Mouse (Mus musculus) heart, postnatal 36 days (tissue): ENCODE data around the gene Tfe3. TPM values are rescaled to one million over a fixed set of nuclear protein-coding genes. Genes with fewer than 3 reads are reported as not detected.
"Not testable (repeated sequence)": the region's sequence is repeated elsewhere in the genome, so short reads cannot be mapped to it uniquely, and the experiment has no call there.

ENCODE experiments used
- DNase-seq, 2 experiments: peaks; one replicate each; pipeline ENCODE4 v3.0.0; 2021 to 2022
- intact Hi-C: fragments of 180-260 bp; cut with DNase I; formaldehyde crosslinking; loops from one replicate; pipeline ENCODE4 v1.15.1; 2025
- total RNA-seq, 2 experiments: library from RNA; stranded (reverse); gene quantifications; 2 replicates each; pipeline ENCODE4 v1.2.3; 2021

The Tfe3 gene
- total RNA-seq = 10 to 100 TPM; 14.3 to 17.3 TPM

- peak; percentile 83 to 84 for DNase-seq
- intact Hi-C loops = loop anchor here (2.0 kb wide), 1 partner anchor 14 kb away; no protein-coding TSS in a partner anchor
Observed at GRCm38 (mm10) chrX:7762137-7762920, at the start of gene Tfe3. Gene Tfe3 (plus strand): TSS chrX:7762560.

- DNase-seq, intact Hi-C loops: not testable (repeated sequence)
Observed at GRCm38 (mm10) chrX:7713764-7714134, 48.6 kb upstream of the Tfe3 start.

- DNase-seq = peak; percentile 86 to 89
- intact Hi-C loops = not testable (repeated sequence)
Observed at GRCm38 (mm10) chrX:7714135-7714899, 48.0 kb upstream of the Tfe3 start, which contains the start of gene Wdr45. Gene Wdr45 (plus strand): TSS chrX:7714333.

GRCm38 (mm10) chrX:7716058-7716457 lies 46.3 kb upstream of the Tfe3 start:
- DNase-seq, intact Hi-C loops: not testable (repeated sequence)

- peak; percentile 70 to 79 for DNase-seq
- intact Hi-C loops = loop anchor here (10.0 kb wide), 1 partner anchor 423 kb away; the partner anchor contains the start of gene Rbm3
Observed at GRCm38 (mm10) chrX:7721514-7722281, 40.7 kb upstream of the Tfe3 start, which contains the start of gene Gm45208. Gene Gm45208 (plus strand): TSS chrX:7722245.

- intact Hi-C loops = loop anchor here (10.0 kb wide), 1 partner anchor 423 kb away; the partner anchor contains the start of gene Rbm3
Observed at GRCm38 (mm10) chrX:7722282-7722611, 40.1 kb upstream of the Tfe3 start.

GRCm38 (mm10) chrX:7722691-7723090 lies 39.7 kb upstream of the Tfe3 start:
- intact Hi-C loops = loop anchor here (10.0 kb wide), 1 partner anchor 422 kb away; the partner anchor contains the start of gene Rbm3
- no peak for DNase-seq

More at GRCm38 (mm10) chrX:7722282-7722611, 40.1 kb upstream of the Tfe3 start:
- no peak for DNase-seq

- intact Hi-C loops = loop anchor here (10.0 kb wide), 1 partner anchor 421 kb away; the partner anchor contains the start of gene Rbm3
- no peak for DNase-seq
Observed at GRCm38 (mm10) chrX:7724135-7724534, 38.2 kb upstream of the Tfe3 start.

- no peak for DNase-seq
- intact Hi-C loops = loop anchor here (10.0 kb wide), 1 partner anchor 419 kb away; the partner anchor contains the start of gene Rbm3
Observed at GRCm38 (mm10) chrX:7725841-7726240, 36.5 kb upstream of the Tfe3 start.

GRCm38 (mm10) chrX:7727176-7727575 lies 35.2 kb upstream of the Tfe3 start:
- intact Hi-C loops = loop anchor here (10.0 kb wide), 1 partner anchor 418 kb away; the partner anchor contains the start of gene Rbm3

GRCm38 (mm10) chrX:7728215-7728921 lies 34.0 kb upstream of the Tfe3 start, which contains the start of gene Praf2:
Gene Praf2 (plus strand): TSS chrX:7728439.
- intact Hi-C loops = loop anchor here (10.0 kb wide), 1 partner anchor 416 kb away; the partner anchor contains the start of gene Rbm3
- DNase-seq = peak; percentile 68 to 71

More at GRCm38 (mm10) chrX:7727176-7727575, 35.2 kb upstream of the Tfe3 start:
- DNase-seq = no peak

- no peak for DNase-seq
- intact Hi-C loops = loop anchor here (10.0 kb wide), 1 partner anchor 416 kb away; the partner anchor contains the start of gene Rbm3
Observed at GRCm38 (mm10) chrX:7728922-7729265, 33.5 kb upstream of the Tfe3 start.

- DNase-seq = peak; percentile 61 to 78
- intact Hi-C loops = loop anchor here (5.0 kb wide), 1 partner anchor 39 kb away; no protein-coding TSS in a partner anchor
Observed at GRCm38 (mm10) chrX:7733571-7734156, 28.7 kb upstream of the Tfe3 start.

GRCm38 (mm10) chrX:7739336-7740081 lies 22.9 kb upstream of the Tfe3 start:
- intact Hi-C loops = no loop called here
- no peak for DNase-seq

- no peak for DNase-seq
Observed at GRCm38 (mm10) chrX:7740082-7740819, 22.1 kb upstream of the Tfe3 start.

GRCm38 (mm10) chrX:7741103-7741502 lies 21.3 kb upstream of the Tfe3 start:
- DNase-seq = no peak
- intact Hi-C loops = no loop called here

More at GRCm38 (mm10) chrX:7740082-7740819, 22.1 kb upstream of the Tfe3 start:
- intact Hi-C loops = no loop called here

- DNase-seq = no peak
- intact Hi-C loops = no loop called here
Observed at GRCm38 (mm10) chrX:7743470-7743869, 18.9 kb upstream of the Tfe3 start.

GRCm38 (mm10) chrX:7744940-7745339 lies 17.4 kb upstream of the Tfe3 start:
- intact Hi-C loops = no loop called here
- no peak for DNase-seq
